Mouse (Mus musculus) spleen, adult 2 months (tissue): Measurements from ENCODE around the gene Mrps35.

Experiments used
- CTCF ChIP-seq: fragments of 200-500 bp; IDR thresholded peaks from 2 replicates; pipeline ENCODE4 v1.5.1; 2011; ENCODE audit warnings: mild to moderate bottlenecking, inconsistent platforms; ENCODE audit not compliant: insufficient read depth, insufficient read length, insufficient replicate concordance; ENCODE audit errors: extremely low read depth
- POLR2A ChIP-seq: fragments of 200-500 bp; IDR thresholded peaks from 2 replicates; pipeline ENCODE4 v1.6.1; 2011; ENCODE audit warnings: low read depth, low read length, inconsistent platforms

DNA sequence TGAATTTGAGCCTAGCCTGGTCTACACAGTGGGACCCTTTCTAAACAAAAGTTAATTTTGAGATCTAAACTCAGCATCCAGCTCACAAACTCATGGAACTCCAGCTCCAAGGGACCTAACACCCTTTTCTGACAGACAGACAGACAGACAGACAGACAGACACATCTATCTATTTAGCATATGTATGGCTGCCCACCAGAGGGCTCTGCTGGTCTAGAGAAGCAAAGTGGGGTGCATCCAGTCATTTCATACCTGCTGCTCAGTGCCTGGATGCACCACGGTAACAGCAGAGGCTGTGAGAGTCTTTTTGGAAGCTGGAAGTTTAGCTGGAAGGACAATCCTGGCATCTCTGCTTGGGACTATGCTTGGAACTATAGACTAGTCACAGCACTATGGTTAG lies 29.0 kb upstream of the Mrps35 start:
- no peak for TF ChIP-seq POLR2A
- no peak for TF ChIP-seq CTCF
